Mouse (Mus musculus) bone marrow, adult 2 months (tissue): Measurements from ENCODE around the gene Sel1l. TPM values are rescaled to one million over a fixed set of nuclear protein-coding genes. Genes with fewer than 3 reads are reported as not detected.

Source experiments
- H3K27ac ChIP-seq: fragments of 200-500 bp; 2 replicates; pipeline ENCODE4 v1.5.1; 2012; ENCODE audit warnings: low read depth, mild to moderate bottlenecking, control low read depth, inconsistent platforms, low read length; ENCODE audit not compliant: control insufficient read depth, poor library complexity, insufficient read depth
- H3K4me1 ChIP-seq: fragments of 200-500 bp; 2 replicates; pipeline ENCODE4 v1.6.1; 2011; ENCODE audit warnings: low read length; ENCODE audit not compliant: control insufficient read depth, insufficient read depth
- H3K4me3 ChIP-seq: fragments of 200-500 bp; replicated peaks from 2 replicates; pipeline ENCODE3; 2011; ENCODE audit warnings: mild to moderate bottlenecking, low read depth, low read length, control low read depth; ENCODE audit not compliant: control insufficient read depth
- CTCF ChIP-seq: fragments of 200-500 bp; IDR thresholded peaks from 2 replicates; pipeline ENCODE4 v1.5.1; 2011; ENCODE audit warnings: low read length, control low read depth; ENCODE audit not compliant: control insufficient read depth, insufficient read depth
- POLR2A ChIP-seq: fragments of 200-500 bp; IDR thresholded peaks from 2 replicates; pipeline ENCODE4 v1.6.1; 2011; ENCODE audit warnings: low read depth, mild to moderate bottlenecking, control low read depth, low read length, borderline replicate concordance; ENCODE audit not compliant: control insufficient read depth
- WGBS: fragments of 180-500 bp; shearing (Covaris S2); methylation state at CpG from one replicate; pipeline ENCODE4 v1.1.7; 2018; 5-methylcytosine and 5-hydroxymethylcytosine counted together
- polyA plus RNA-seq: library from polyadenylated mRNA; stranded (reverse); fragments of >200 nt; gene quantifications from 2 replicates; pipeline ENCODE4 v1.2.4, GENCODE M21; 2011; ENCODE audit warnings: low replicate concordance; ENCODE audit not compliant: missing spikeins, insufficient read depth, insufficient read length

Gene Sel1l
- polyA plus RNA-seq, 1 experiment, result 54.0 TPM

- peak overlapping the region; percentile 53 for H3K4me3 ChIP-seq
- TF ChIP-seq POLR2A (no peak), CTCF (no peak)
- H3K4me1 ChIP-seq, result peaks cover 6% of the 10 kb centered on the region
- WGBS, result 3% methylated on average over 13 of the region's 13 CpGs
- peak overlapping the region; percentile 86 for H3K27ac ChIP-seq
Observed at GRCm38 (mm10) chr12:91765504-91765903, 83.5 kb downstream of the Sel1l start.

- Histone ChIP-seq H3K4me1 (peaks cover 6% of the 10 kb centered on the region), H3K27ac (peak overlapping the region; percentile 71), H3K4me3 (peak overlapping the region; percentile 53)
- TF ChIP-seq POLR2A (no peak), CTCF (no peak)
- 0% methylated on average over 2 of the region's 2 CpGs for WGBS
Observed at GRCm38 (mm10) chr12:91765054-91765453, 83.9 kb downstream of the Sel1l start.

GRCm38 (mm10) chr12:91764471-91764870 is 84.5 kb downstream of the Sel1l start:
- WGBS, result 37% methylated on average over 2 of the region's 2 CpGs
- TF ChIP-seq CTCF, result no peak
- TF ChIP-seq POLR2A, result no peak
- Histone ChIP-seq H3K4me3 (no peak overlapping the region), H3K27ac (peak overlapping the region; percentile 39), H3K4me1 (peaks cover 6% of the 10 kb centered on the region)

- H3K27ac ChIP-seq, result no peak overlapping the region
- H3K4me3 ChIP-seq, result no peak overlapping the region
- H3K4me1 ChIP-seq, result peaks cover 15% of the 10 kb centered on the region
- no peak for TF ChIP-seq POLR2A
- TF ChIP-seq CTCF, result no peak
- WGBS, result 86% methylated on average over 3 of the region's 3 CpGs
Observed at GRCm38 (mm10) chr12:91759836-91760235, 89.1 kb downstream of the Sel1l start.

- Histone ChIP-seq H3K4me1 (peaks cover 9% of the 10 kb centered on the region), H3K4me3 (no peak overlapping the region), H3K27ac (no peak overlapping the region; the same call in 1 of the 2 replicates)
- TF ChIP-seq POLR2A, result no peak
- no peak for TF ChIP-seq CTCF
- WGBS, result 57% methylated on average over 13 of the region's 13 CpGs
Observed at GRCm38 (mm10) chr12:91757854-91758562, 90.9 kb downstream of the Sel1l start.

GRCm38 (mm10) chr12:91756562-91757166 is 92.3 kb downstream of the Sel1l start:
- peaks cover 9% of the 10 kb centered on the region for H3K4me1 ChIP-seq
- WGBS, result 4% methylated on average over 5 of the region's 5 CpGs
- peak overlapping the region; percentile 10 for H3K27ac ChIP-seq
- H3K4me3 ChIP-seq, result no peak overlapping the region
- no peak for TF ChIP-seq POLR2A
- TF ChIP-seq CTCF, result no peak

Other genes starting within 250 kb of the Sel1l start
- 3.9 and 14.0 TPM in 2 replicates for gene Ston2, start 60.8 kb downstream of the Sel1l start, polyA plus RNA-seq